Mouse (Mus musculus): ENCODE results near the gene Pla2g12a.

DNA sequence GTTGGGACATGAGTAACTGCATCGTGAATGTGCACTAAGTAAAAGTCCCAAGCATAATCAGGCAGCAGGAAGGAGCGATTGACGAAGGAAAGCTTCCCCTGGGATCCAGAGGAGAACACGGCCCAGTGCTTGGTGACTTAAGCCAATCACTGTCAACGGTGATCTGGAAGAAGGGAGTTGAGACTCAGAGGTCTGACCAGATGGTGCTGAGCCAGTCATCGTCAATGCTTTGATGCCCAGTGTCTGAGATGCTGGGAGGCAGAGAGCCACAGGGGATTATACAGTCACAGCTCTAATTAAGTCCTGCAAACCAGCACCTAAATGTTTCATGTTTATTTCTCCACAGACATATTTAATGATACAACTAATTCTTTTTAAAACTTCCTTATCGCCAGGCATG is 60.7 kb downstream of the Pla2g12a start:
- TF ChIP-seq CTCF (IDR thresholded peaks at IDR 0.05; ENCODE audit: control insufficient read depth, insufficient read depth, insufficient read length), result no peak
- no peak for TF ChIP-seq MAX (IDR thresholded peaks at IDR 0.05)
- TF ChIP-seq USF1 (IDR thresholded peaks at IDR 0.05; ENCODE audit: low read depth), result no peak
- no peak for TF ChIP-seq FOSL1 (IDR thresholded peaks at IDR 0.05; ENCODE audit: insufficient read depth, low read length, poor library complexity, severe bottlenecking)

Measured in C2C12 (cell line).